Mouse (Mus musculus): Measurements from ENCODE around the gene Cpa4.

The Cpa4 gene

DNA sequence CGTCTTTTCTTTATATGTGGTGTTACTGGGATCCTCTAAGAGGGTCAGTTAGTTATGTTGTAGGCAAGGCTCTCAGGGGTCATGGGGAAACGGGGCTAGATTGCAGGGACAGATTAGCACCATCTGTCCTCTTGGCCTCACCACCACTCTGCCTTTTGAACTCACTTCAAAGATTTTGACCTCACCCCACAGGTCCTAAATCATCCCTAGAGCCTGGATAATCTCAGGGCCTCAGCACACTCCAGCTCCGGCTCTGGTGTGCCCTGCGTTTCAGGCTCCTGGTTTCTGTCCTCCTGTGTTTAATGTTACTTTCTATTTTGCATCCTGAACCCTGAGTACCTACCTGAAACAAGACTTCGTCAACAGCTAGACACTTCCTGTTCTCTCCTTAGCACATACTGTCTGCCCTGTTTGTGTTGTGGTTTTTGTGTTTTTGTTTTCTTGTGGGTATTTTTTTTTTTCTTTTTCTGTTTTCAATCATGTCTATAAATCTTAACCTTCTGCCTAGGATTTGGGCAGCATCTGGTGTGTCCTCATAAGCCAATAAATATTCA lies 23.8 kb downstream of the Cpa4 start:
- DNase-seq (ENCODE audit: low read depth in 2 of 2, low spot score in 2 of 2): no peak

DNA sequence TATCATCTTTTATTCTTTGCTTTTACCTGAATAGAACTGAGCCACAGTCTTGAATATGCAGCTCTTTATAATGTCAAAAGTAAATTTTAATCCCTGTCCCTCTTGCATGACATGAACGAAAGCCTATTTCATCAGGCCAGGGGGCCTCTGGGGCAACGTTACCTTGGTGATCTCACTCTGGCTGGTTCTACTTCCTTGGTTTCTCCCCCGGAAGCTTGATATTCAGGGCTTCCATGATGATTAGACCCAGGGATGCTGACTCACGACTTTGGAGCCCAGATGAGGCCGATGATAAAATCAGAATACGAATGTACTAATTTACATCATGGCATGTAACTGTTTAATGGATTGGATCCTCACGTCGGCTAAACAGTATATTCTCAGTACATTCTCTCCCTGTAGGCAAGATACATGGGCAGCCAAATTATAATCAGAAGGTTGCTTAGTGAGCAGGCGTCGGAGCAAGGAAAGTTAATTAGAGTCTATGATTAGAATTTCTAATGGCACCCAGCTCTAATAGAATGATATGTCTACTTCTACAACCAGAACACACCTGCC lies 24.3 kb downstream of the Cpa4 start:
- no peak for DNase-seq (ENCODE audit: low read depth in 2 of 2, low spot score in 2 of 2)

DNA sequence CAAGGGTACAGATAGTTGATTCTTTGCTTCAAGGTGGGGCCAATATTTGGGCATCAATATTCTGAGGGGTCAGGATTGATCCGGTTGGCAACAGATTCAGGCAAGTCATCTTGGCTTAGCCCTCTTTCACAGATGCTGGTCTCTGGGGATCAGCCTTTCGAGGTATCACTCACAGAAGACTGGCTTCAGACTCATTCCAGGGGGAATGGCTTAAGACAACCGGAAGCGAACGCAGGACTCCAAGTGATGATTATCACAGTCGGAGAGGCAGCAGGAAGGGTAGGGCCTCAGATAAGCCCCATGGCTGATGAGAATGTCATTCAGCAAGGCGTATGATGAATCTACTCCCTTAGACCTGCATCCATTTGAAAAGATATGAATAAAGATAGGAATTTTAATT lies 26.2 kb downstream of the Cpa4 start:
- no peak for DNase-seq (ENCODE audit: low read depth in 2 of 2, low spot score in 2 of 2)

DNA sequence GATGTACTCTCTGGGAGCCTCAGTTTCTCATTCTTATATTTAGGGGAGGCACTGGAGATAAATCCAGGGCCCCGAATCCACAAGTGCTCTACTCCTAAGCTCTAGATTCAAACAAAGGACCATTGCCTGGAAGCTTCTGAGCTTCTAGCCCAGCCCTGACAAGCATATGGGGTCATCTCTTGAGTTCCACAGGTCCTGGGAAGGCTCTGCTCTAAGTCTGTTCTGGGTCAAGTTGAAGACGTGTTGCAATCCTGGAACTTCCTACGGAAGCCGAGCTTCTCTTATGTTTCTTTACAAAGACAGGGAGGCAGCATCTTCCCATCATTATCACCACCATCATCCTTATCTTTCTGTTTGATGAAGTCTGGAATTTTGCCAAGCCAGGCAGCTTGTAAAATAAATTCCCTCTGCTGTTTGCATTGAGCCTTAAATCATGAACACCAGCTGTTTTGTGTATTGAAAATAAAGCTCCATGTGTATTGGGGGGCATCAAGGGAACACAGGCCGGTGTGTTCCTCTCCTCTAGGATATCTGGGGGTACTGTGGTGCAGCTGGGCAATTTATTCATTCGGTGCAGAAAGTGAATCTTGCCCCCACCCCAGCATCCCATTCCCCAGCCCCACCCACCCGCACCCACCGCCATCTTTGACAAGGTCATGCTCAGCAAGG lies 28.2 kb downstream of the Cpa4 start:
- no peak for DNase-seq (ENCODE audit: low read depth in 2 of 2, low spot score in 2 of 2)

DNA sequence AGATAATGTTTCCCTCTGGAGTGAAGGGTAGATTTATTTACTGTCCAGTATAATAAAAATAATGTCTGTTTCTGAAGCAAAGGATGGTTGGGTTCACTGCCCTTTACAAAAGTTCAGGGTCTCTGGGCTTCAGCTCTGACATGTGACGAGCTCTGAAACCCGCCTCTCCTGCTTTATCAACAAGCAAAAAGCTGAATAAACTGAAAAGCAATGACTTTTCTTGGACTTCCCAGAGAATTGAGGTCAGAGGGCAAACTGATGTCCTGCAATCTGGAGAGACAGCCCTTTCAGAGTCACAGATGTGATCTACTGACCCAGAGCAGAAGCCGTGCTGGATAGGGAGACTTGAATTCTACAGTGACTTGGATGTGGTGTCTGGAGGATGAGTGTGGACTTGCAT lies 31.9 kb downstream of the Cpa4 start:
- DNase-seq (ENCODE audit: low read depth in 2 of 2, low spot score in 2 of 2): no peak

DNA sequence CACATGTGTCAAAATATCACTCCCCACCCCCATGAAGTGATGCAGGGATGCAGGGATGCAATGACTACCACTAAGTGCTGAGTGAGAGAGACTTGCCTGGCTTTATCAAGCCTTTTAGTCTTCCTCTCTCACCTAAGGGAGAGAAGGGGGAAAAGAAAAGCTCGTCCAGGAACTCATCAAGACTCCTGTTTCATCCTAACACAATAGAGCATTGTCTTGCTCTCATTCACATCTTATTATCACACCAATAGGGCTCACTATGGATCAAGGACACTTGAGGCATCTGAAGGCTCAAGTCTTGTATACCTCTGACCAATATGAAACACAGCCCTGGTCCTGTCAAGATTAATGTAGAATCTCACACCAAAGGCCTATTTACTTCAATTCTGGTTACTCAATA lies 32.8 kb downstream of the Cpa4 start:
- no peak for DNase-seq (ENCODE audit: low read depth in 2 of 2, low spot score in 2 of 2)

DNA sequence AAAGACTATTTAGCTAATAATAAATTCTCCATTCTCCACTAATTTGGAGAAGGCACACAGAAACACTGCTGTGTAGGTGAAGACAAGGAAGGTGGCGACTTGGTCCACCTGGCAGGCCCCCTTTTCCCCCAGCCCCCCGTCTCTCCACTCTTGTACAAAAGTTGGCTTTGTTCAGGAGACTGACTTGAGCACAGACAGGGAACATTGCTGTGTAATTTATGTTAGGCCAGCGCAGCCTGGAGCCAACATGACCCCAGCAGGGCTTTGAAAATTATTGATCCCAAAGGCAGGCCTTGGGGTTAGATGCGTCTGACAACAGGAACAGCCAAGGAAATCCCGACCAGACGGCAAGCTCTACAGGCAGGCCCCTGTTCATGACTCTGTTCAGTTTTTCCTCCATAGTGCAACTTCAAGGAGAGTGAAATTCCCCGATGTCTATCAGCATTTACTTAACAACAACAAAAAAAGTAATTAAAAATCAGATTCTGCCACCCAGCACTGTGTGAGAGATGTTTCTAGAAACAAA lies 36.2 kb downstream of the Cpa4 start:
- no peak for DNase-seq (ENCODE audit: low read depth in 2 of 2, low spot score in 2 of 2)

DNA sequence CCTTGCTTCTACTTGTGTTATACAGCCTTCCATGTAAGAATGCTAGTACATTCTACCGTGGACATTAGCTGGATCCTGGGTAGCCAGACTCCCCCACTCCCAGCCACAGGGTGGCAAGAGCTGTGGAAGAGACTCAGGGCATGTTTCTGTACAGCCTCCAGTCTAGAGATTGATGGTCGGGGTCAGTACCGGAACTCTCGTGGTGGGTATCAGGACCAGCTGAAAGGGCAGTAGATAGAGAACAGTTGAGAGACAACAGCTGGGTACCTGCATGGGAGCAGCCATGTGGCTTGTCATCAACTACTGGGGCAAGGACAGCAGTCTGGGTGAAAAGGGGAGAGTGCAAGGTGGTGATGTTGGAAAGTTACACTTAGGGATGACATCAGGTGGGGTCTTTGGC lies 36.9 kb downstream of the Cpa4 start:
- no peak for DNase-seq (ENCODE audit: low read depth in 2 of 2, low spot score in 2 of 2)

DNA sequence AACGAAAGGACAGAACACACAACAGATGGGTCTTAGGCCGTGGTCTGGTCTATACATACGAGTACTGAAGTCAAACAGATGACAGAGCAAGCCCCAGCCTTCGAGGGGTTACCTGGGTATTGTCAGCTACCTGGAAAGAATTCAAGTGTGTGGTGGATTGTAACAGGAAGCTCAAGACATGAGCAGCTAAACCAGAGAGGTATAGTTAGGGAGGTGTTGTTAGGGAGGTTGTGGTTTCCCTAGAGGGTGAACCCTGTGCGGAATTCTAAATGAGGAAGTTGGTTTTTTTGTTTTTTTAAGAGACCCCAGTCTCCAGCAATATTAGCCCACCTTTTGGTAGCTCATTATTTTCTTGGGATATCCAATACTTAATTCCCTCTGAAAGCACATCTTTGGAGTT lies 37.5 kb downstream of the Cpa4 start:
- no peak for DNase-seq (ENCODE audit: low read depth in 2 of 2, low spot score in 2 of 2)

DNA sequence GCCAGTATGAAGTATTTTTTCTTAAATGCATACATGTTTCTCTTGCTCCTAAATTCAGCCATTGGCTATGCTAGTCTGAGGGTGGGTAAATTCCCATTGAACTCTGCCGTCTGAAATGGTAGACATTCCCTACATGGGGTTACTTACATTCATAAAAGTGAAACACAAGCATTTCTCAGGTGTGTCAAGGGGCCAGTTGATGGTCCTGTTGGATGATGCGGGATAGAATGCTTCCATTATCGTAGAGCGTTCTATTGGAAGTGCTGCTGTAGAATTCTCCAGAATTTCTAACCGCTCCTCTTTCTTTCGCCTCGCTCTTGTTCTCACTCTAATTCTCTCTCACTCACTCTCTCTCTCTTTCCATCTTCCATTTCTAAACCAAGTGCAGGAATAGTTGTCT lies 42.5 kb downstream of the Cpa4 start, which contains the start of gene Cpa5:
Gene Cpa5, plus strand, starts transcription at position 301 of the 400 bp plus-strand sequence.
- DNase-seq (ENCODE audit: low read depth in 2 of 2, low spot score in 2 of 2): no peak

DNA sequence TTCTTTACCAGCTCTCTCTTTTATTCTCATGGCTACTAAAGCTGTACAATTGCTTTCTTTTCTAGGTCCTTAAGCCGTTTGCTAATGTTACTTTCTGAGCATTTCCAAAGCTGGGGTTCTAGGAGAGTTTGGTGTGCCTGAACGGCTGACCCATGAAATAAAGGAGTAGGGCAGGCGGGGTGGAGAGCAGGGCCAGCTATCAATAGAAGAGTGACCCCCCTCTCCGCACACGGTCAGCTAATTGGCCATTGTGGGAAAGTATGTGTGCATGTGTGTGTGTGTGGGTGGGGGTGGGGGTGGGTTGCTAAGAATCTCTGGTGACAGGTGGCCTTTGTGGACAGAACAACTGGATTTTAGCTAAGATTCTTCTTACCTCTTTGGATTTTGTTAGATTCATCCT lies 43.0 kb downstream of the Cpa4 start:
- DNase-seq (ENCODE audit: low read depth in 2 of 2, low spot score in 2 of 2): no peak

DNA sequence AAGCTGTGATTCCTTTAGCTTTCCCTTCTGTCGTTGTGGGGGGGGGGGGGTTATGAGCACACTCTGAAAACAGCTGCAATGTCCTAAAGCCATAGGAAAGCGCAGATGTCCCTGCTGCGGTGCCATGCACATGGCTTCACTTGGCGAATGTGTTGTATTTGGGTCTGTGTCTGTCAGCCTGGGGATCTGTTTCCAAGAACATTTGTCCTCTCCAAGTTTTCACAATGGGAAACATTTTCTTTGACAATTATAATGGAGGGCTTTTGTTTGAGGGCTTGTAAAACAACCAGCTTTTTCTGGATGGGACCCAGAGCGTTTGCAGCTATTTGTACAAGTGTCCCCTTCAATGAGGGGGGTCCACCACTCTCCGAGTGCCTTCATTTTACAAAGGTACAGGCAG lies 46.1 kb downstream of the Cpa4 start:
- no peak for DNase-seq (ENCODE audit: low read depth in 2 of 2, low spot score in 2 of 2)

DNA sequence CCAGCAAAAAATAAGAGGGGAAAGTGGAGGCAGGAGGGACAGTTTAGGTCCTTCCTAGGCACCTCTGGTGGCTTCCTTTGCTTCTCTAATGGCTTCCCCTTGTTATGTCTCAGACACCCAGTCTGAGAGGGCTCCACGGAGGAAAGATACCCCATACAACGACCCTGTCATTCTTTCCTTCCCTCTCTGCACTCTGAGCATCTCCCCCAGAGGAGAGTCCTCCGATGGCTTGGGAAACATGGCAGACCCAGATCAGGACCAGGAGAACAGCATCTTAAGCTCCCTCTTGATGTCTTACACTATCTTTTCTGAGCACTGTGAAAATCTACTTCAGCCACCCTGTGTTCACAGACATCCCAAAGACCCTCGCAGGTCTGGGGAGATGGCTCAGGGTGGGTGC lies 47.6 kb downstream of the Cpa4 start:
- no peak for DNase-seq (ENCODE audit: low read depth in 2 of 2, low spot score in 2 of 2)

DNA sequence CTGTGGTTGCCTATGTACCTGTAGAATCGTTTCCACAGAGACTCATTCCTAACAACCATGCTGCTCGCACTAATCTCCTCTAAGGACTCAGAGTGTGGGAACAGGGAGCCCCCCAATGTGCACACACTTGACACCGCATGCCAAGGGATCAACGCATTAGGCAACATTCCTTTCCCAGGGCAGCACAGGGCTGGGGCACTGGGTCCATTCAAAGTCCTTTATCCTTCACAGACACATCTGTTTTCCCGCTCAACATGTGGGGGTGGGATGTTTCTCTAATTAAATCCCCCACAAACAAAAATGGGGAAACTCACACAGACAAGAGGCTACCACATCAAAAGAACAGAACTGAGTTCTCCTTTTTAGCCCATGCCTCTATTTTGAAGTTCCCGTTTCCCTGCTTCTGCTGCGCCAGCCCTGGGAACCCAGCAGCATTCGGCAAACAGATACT lies 48.3 kb downstream of the Cpa4 start:
- no peak for DNase-seq (ENCODE audit: low read depth in 2 of 2, low spot score in 2 of 2)

DNA sequence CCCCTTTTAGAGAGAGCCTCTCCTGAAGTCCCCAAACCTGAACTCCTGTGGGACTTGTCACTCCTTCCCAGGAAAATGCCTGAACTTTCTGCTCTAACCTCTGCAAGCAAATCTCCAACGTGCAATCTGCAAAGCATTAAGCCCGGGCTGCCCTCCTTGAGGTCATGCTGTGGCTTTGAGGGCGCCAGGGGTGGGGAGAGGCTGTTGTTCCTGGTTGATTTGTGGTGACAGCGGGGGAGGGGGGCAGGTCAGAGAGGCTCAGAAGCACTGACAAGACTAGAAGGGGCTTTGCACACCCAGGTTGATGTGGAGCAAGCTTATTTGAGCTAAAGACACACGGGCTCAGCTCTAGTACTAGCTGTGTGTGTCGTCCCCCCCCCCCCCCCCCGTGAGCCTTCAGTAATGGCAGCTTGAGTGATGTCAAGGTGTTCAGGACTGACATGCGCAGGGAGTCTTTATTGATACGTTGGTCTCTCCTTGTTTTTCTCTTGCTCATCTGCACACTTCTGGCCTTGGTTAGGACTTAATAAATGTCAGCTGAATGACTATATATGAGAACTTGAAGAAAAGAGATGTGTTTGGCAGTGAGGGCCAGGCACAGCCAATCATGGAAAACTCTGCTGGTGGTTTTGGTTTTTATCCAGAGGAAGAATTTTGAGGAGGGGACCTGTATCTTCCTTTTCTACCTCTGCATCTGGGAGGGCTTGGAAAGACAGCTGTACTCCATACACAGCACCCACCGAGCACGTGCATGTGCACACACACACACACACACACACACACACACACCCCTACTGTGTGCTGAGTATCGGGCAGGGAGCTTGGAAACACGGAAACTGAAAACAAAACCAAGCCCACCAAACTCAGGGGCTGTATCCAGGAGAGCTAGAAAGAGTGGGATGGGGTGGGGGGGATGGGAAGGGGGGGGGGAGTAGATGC lies 49.1 kb downstream of the Cpa4 start:
- no peak for DNase-seq (ENCODE audit: low read depth in 2 of 2, low spot score in 2 of 2)

DNA sequence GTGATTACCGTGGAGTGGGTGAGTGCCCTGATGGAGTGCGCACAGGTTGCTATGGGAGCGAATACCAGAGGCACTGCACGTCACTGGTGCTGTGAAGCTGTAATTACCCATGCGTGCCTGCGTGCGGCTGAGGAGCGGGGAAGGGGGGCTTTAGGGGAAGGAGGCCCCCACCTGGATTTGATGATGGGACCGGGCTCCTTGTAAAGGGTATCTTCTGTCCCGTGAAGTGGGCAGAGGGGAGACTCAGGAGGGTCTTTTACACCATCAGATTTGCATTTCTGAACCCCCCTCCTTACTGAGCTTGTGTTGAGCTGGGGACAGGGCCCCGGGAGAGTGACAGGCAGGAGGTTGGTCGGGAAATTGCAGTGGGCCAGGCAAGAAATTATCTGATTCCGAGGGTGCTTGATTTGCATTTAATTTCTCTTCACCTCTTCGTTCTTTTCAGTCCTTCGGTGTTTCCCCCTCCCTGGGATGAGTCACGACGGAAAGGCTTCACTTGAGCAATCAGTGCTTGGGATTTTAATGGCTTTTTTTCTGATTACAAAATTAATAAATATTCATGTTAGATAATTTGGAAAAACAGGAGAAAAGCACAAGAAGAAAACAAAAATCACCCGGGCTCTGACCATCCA lies 49.9 kb downstream of the Cpa4 start:
- DNase-seq (ENCODE audit: low read depth in 2 of 2, low spot score in 2 of 2): no peak

DNA sequence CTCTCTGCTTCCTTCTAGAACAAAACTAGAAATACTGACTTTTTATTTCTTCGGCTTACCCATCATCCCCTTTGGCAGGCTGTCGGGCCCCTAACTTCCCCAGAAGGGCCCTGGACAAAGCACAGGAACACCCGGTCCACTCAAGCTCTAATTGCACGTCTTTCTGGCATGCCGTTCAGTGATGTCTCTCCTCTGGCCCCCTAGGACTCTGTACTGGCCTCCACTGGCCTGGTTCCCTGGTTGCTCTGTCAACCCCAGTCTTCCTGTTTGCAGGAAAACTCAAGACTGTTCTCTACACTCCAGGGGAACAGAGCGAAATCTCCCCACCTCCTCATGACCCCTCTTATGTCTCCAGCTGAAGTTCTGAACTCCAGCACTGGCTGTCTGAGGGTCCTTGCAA lies 50.6 kb downstream of the Cpa4 start:
- no peak for DNase-seq (ENCODE audit: low read depth in 2 of 2, low spot score in 2 of 2)

DNA sequence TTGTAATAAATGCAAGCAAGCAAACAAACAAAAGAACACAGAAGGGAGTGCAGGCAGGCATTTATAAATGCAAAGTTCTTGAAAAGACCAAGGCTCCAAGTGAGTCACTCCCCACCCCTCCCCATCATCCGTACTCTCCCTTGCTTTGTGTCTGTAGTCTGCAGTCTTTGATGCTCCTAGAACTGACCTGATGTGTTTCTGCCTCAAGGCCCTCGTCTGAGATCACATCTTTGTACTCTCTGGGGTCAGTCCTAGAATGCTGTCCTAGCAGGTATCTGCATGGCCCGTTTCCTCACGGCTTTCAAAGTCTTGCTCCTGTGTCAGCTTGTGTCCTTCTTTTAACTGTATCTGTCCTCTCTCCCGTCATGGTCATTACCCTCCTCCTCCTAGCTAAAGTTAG lies 51.4 kb downstream of the Cpa4 start:
- no peak for DNase-seq (ENCODE audit: low read depth in 2 of 2, low spot score in 2 of 2)

DNA sequence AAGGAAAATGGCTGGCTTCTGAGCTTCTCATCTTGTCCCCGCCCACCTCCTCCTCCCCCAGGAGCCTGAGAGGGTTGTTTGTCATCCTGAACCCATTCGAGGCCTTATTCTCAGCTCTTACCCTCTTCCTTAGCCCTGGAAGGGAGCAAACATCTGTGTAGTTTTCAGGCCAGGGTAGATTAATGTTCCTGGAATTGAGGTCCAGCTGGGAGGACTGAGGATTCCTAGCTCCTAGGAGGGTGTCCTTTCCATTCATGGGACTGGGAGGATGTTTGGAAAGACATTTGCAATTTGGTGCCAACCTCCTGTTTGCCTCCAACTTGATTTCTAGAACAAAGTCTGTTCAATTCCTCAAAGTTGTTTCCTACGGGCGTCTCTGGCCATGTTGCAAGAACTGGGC lies 52.4 kb downstream of the Cpa4 start:
- no peak for DNase-seq (ENCODE audit: low read depth in 2 of 2, low spot score in 2 of 2)

DNA sequence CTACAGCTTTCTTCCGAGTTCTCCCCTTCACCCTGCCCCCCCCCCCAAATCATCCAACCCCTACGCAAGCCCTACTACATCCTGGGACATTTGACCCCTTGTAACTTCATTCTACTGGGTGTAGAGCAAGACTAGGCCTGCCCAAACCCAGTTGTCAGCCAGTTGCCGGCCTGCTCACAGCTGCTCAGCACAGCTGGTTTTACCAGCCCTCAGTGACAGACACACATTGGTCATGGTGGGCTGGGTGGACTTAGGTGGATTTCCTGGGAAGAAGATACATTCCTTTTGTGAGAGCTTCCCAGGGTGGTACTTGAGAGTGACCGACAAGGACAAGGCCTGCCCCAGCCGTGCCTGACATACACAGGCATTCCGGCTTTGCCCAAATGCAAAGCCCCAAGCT lies 52.8 kb downstream of the Cpa4 start:
- DNase-seq (ENCODE audit: low read depth in 2 of 2, low spot score in 2 of 2): no peak

DNA sequence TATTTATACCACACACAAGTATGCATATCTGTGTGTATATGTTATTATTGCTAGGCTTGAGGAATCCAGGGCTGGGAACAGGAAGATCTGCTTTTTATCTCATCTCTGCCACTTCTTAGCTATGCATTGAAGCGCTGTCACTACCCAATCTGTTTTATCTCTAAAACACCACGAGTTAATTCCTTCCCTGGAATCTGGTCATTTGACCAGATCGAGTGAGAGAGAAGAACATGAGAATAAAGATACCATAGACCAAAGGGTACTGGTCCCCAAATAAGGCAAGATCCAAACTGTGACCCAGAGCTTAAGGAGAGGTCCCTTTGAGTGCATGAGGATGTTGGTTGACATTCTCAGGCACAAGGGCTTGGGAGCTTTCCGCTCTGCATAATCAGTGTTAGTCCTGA lies 53.8 kb downstream of the Cpa4 start:
- DNase-seq (ENCODE audit: low read depth in 2 of 2, low spot score in 2 of 2): no peak

Measured in CD8-positive naive resting alpha-beta T cell, adult 2 months (primary cell).